Mouse (Mus musculus) heart, postnatal 0 days (tissue): Measurements from ENCODE around the gene Tpsg1.

Experiments
- CTCF ChIP-seq: IDR thresholded peaks from 2 replicates; pipeline ENCODE4 v1.5.1; 2016; ENCODE audit warnings: antibody characterized with exemption, control low read depth, low read depth
- EP300 ChIP-seq: IDR thresholded peaks from 2 replicates; pipeline ENCODE4 v1.6.1; 2016; ENCODE audit warnings: antibody characterized with exemption, low read depth

DNA sequence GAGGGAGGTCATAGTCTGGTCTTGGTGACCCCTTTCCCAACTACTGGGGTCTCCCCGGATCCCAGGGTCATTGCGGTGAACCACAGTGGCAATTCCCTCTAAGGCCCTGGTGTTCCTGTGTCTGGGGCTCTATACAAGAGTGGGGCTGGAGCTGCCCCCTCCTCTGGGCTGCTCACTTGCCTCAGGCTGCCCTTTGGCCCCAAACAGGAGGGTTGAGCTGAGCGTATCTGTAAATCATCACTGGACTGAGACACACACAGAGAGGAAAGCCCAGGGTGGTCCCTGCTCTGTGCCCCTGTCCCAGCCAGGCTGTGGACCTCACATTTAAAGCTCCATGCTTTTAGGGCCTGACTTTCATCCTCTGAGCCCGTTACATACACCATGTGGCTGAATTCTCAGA, 30.9 kb upstream of the Tpsg1 start:
- TF ChIP-seq CTCF (no peak), EP300 (no peak)
